Mouse (Mus musculus) megakaryocyte progenitor cell, adult 5-6 weeks (primary cell): ENCODE data around the gene Cacna1d. TPM values are rescaled to one million over a fixed set of nuclear protein-coding genes. Genes with fewer than 3 reads are reported as not detected.

Experiments used
- ATAC-seq: replicated peaks from 2 replicates; pipeline ENCODE4 v1.8.0; 2016; ENCODE audit warnings: mild to moderate bottlenecking, moderate TSS enrichment, inconsistent platforms; ENCODE audit not compliant: poor library complexity
- total RNA-seq, 2 experiments: library from RNA; stranded (forward) in 1 of 2; stranded (reverse) in 1 of 2; fragments of 157-497, 149-512 nt in 1 of 2; fragments of 200-1000 nt in 1 of 2; gene quantifications; 2 replicates each; pipeline versions ENCODE4 v1.2.3 to v1.2.4; 2015 to 2017

Cacna1d gene
- total RNA-seq, 2 experiments from 2014 or later: 0.37 to 0.67 TPM

- ATAC-seq: peak; percentile 25
Measured at GRCm38 (mm10) chr14:30172821-30173755, 318.2 kb downstream of the Cacna1d start.

- no peak for ATAC-seq
Measured at GRCm38 (mm10) chr14:30171593-30171992, 319.7 kb downstream of the Cacna1d start.

- ATAC-seq: no peak
Measured at GRCm38 (mm10) chr14:30171008-30171407, 320.2 kb downstream of the Cacna1d start.

- ATAC-seq: peak; percentile 83
Measured at GRCm38 (mm10) chr14:30169455-30169854, 321.8 kb downstream of the Cacna1d start.

GRCm38 (mm10) chr14:30168902-30169301 lies 322.4 kb downstream of the Cacna1d start:
- no peak for ATAC-seq

GRCm38 (mm10) chr14:30168387-30168786 lies 322.9 kb downstream of the Cacna1d start:
- ATAC-seq: 0 out of 2 replicates have a peak, but pooled peaks have one; percentile 37

- ATAC-seq: no peak
Measured at GRCm38 (mm10) chr14:30167606-30168005, 323.6 kb downstream of the Cacna1d start.

- no peak for ATAC-seq
Measured at GRCm38 (mm10) chr14:30166036-30166435, 325.2 kb downstream of the Cacna1d start.

- ATAC-seq: no peak
Measured at GRCm38 (mm10) chr14:30163733-30164708, 327.2 kb downstream of the Cacna1d start.

GRCm38 (mm10) chr14:30147774-30148173 lies 343.5 kb downstream of the Cacna1d start:
- ATAC-seq: no peak

GRCm38 (mm10) chr14:30138379-30138964 lies 352.8 kb downstream of the Cacna1d start:
- ATAC-seq: no peak

- ATAC-seq: no peak
Measured at GRCm38 (mm10) chr14:30137961-30138360, 353.3 kb downstream of the Cacna1d start.

GRCm38 (mm10) chr14:30136965-30137364 lies 354.3 kb downstream of the Cacna1d start:
- peak; percentile 97 for ATAC-seq

- ATAC-seq: no peak
Measured at GRCm38 (mm10) chr14:30135351-30135750, 355.9 kb downstream of the Cacna1d start.

GRCm38 (mm10) chr14:30133684-30134083 lies 357.6 kb downstream of the Cacna1d start:
- peak; percentile 27; the same call in 1 of the 2 replicates for ATAC-seq

- no peak for ATAC-seq
Measured at GRCm38 (mm10) chr14:30131256-30131655, 360.0 kb downstream of the Cacna1d start.

- no peak for ATAC-seq
Measured at GRCm38 (mm10) chr14:30130092-30130491, 361.2 kb downstream of the Cacna1d start.

GRCm38 (mm10) chr14:30129378-30129777 lies 361.9 kb downstream of the Cacna1d start:
- ATAC-seq: peak; percentile 68

- ATAC-seq: peak; percentile 59
Measured at GRCm38 (mm10) chr14:30124951-30125690, 366.1 kb downstream of the Cacna1d start.

- no peak for ATAC-seq
Measured at GRCm38 (mm10) chr14:30120023-30120422, 371.2 kb downstream of the Cacna1d start.
